Mouse (Mus musculus): Measurements from ENCODE around the gene Nup160.

DNA sequence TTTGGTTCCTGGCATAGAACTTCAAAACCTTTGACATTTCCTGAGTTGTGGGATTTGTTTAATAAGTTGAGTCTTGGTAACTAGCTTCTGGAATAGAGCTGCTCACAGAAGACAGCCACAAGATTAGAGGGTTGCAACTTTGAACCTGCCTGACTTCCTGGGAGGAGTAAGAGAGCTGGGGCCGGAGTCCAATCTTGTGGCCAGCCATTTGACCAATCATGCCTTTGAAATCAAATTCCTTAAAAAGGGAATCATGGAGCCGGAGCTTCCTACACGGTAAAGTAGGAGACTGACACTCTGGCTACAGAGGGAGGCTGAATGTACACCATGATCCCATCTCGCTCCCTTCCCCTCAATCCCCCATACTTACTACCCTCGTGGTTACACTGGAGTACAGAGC, 62.9 kb downstream of the Nup160 start:
- TF ChIP-seq POLR2A (IDR thresholded peaks at IDR 0.05; ENCODE audit: insufficient read length, low read depth): no peak
- no peak for TF ChIP-seq USF1 (IDR thresholded peaks at IDR 0.05; ENCODE audit: low read depth)
